Mouse (Mus musculus): ENCODE measurements around the gene Fxr2.

Fxr2 gene

DNA sequence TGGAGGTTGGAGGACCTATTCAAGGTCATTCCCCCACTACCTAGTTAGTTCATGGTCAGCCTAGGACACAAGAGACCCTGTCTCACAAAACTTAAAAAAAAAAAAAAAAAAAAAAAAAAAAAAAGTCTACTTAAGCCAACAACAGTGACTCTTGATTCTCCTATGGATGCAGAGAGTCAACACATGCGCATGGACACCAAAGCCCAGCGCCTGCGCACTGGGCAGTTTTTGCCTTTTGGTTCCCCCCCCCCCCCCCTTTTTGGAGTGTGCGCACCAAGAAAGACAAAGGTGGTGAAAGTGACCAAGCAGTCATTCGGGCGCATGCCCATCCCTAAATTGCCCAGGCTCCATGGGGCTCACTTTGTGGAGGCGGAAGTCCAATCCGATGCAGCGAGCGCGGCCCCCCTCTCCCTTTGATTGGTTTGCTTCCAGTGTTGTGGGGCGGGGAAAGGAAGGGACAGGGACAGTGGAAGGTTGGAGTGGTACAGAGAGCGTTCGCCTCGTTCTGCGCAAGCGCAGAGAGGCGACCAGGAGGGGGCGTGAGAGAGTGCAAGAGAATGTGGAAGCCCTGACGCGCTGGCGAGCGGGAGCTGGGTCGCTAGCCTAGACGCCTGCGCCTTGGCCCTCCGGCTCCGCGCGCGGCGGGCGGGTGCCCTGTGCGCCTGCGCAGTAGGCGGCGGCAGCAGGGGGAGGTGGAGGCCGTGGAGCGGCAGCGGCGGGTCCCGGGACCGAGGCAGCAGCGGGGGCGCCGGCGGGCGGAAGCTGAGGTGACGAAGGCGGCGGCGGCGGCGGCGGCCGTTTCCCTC lies at the start of gene Fxr2:
Fxr2 (plus strand) TSS at position 707 of the 806 bp plus-strand sequence.
- peak; percentile 100 for DNase-seq (ENCODE audit: low read depth, low spot score)

DNA sequence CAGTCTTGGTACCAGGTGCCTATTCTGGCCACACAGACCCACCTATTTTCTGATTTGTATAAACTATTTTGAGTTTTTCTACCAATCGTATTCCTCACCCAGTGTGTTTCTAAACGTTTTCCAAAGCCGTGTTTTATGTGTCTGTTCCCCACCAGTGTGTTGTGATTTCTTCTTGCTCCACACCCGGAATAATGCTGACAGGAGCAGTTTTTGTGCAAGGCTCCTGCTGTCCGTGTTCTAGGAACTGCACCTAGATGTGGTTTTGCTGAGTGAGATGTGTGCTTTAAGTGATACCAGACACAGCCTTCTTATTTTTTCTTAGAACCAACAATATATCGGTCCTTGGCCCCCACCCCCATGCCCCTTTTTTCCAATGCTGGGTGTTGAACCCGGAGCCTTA lies 48.8 kb upstream of the Fxr2 start:
- DNase-seq (ENCODE audit: low read depth, low spot score), result no peak

DNA sequence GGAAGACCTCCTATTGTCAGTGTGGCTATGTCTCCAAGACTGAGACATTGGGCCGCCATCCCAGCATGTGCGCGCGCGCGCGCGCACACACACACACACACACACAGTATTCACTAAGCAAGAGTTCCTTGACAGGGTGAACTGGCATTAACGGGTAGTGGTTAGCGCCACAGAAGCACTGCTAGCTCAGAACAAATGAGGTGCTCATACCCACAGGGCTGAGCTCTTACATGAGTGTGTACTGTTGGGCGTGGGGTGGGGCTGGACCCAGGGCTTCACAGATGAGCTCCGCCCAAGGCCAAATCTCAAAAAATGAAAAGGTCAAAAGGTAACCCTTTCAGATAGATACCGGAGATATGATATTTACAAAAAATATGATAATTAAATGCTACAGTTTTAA lies 47.9 kb upstream of the Fxr2 start:
- DNase-seq (ENCODE audit: low read depth, low spot score), result no peak

DNA sequence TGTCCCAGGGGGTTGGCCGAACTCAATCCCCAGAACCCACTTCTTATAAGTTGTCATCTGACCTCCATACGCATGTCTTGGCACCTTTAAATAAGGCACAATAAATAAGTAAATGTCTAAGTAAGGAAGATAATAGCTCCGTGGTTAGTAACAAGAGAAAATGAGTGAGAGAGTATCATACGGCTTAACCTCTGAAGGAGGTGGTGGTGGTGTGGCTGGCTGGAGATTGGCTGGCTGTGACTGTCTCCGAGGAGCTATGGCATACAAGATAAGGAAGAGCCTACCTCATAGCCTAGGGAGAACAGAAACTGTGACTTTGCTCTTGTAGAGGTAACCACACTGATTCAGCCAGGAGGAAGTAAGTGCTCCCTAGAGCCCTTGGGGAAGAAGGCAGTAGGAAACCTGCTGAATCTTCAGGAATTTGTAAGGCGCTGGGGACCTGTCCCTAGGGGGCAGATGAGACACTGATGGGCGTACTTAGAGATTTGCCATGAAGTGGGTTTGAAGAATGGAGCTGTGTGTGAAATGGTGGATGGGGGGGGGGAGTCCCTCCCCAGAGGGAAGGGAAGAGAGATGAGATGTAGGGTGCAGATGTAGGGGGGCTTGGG lies 47.0 kb upstream of the Fxr2 start:
- no peak for DNase-seq (ENCODE audit: low read depth, low spot score)

- DNase-seq (ENCODE audit: low read depth, low spot score), result no peak
Observed at GRCm38 (mm10) chr11:69589207-69589834, 43.5 kb upstream of the Fxr2 start.

DNA sequence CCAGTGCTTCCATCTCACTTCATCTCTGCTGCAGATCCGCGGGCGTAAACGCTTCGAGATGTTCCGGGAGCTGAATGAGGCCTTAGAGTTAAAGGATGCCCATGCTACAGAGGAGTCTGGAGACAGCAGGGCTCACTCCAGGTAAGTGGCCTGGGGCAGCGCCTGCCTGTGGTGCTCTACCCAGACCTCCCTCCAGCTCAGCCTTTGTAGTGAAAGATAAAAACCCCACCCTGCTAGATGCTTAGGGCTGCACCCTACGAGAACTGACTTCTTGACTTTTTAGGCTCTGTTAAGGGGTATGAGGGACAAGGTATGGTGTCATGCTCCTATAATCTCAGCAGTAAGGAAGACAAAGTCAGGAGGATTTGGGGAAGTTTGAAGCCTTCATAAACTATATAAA lies 42.2 kb upstream of the Fxr2 start:
- no peak for DNase-seq (ENCODE audit: low read depth, low spot score)

GRCm38 (mm10) chr11:69591424-69591823 lies 41.4 kb upstream of the Fxr2 start:
- no peak for DNase-seq (ENCODE audit: low read depth, low spot score)

DNA sequence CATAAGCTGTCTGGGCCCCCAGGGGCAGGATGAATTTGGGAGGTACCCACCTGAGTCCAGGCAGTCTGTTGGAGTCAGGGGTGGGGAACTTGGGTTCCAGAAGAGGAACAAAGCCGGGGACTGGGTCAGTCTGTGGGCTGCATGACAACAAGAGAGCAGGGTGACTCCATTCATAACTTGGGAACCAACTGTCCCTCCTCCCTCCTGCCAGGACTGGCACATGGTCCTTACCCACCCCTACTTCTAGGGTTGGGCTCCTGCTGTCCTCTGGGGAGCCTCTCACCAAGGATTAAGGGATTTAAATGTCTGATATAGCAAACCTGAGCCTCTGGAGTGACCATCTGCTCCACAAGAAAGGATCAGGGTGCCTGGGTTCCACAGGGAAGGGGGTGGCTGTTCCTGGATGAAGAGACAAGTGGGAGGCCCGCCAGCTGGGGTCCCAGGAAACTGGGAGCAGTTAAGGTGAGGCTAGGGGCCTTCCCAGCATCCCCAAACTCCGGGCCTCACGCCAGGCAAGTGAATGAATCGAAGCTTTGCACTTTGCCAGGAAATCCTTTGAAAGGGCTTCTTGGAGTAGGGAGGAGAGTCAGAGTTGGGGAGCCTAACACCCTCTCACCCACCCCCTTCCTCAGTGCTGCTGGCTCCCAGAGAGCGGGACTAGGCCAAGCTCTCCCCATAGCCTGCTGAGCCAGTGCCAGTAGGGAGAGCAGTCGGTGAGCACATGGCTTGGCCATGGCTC lies 40.7 kb upstream of the Fxr2 start:
- DNase-seq (ENCODE audit: low read depth, low spot score), result no peak

DNA sequence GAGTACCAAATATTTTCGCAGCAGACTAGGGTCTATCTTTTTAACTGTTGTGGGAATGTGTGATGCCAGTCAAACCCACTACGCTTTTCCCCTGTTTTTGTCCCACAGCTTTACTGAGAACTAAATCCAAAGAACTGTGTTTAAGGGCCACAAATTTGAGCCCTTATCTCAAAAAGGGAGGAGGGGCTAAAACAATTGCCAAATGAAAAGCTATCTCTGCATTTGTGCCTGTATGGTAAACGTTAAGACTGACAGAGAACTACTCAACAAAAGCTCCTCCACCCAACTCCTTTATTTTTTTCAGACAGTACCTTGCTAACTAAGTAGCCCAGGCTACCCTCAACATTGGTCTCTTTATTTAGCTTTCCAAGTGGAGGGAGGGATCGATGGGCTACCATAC lies 40.0 kb upstream of the Fxr2 start:
- no peak for DNase-seq (ENCODE audit: low read depth, low spot score)

- DNase-seq (ENCODE audit: low read depth, low spot score), result no peak
Observed at GRCm38 (mm10) chr11:69594853-69595252, 37.9 kb upstream of the Fxr2 start.

- DNase-seq (ENCODE audit: low read depth, low spot score), result no peak
Observed at GRCm38 (mm10) chr11:69599436-69599835, 33.4 kb upstream of the Fxr2 start.

DNA sequence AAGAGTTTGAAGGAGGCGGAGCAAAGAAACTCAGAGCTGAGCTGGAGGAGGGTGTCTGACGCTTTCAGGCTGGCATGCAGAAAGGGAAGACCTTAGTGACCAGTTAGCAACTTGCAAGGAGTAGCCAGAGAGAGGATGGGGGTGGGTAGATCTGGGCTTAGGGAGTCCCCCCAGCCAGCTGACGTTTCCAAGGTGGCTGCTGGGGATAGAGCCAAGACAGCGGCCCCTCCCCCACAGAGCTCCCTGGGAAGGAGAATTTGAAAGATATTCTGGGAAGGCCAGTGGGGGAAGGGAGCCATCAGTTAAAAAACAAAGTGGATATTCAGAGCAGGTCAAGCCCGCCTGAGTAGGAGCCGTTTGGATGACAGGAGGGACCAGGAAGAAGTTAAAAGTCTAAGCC lies 32.7 kb upstream of the Fxr2 start:
- DNase-seq (ENCODE audit: low read depth, low spot score), result no peak

DNA sequence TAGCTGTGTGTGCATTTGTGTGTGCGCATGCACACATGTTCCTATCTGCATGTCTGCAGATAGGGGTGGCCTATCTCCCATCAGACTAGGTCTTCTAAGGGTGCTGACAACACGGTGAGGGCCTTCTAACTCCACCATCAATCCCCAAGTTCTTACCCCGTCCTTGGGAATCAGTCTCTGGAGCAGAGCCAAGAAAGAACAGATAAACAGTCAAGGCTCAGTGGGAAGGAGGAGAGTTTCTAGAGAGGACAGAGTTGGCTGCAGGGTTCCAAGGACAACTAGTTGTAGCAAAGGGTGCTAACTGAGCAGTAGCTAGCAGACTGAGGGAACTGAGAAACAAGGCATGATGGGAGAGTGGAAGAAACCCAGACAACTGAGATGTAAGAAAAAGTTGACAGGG lies 31.0 kb upstream of the Fxr2 start:
- no peak for DNase-seq (ENCODE audit: low read depth, low spot score)

DNA sequence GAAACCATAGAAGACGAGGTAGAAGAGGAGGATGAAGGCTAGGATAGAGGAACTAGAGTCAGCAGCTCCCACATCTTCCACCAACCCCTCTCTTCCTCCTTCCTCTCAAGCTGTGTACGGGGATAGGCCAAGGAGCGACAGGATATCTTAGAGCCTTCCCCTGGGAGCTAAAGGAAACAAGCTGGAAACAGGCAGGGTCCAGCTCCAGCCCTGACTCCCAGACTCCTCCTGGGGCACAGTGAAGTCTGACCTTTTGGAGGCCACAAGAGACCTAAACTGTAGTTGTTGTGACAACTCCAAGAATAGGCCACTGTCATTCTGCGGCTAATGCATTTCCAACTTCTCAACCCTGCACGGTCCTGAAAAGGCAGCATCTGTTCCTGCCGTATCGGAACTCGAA lies 29.3 kb upstream of the Fxr2 start:
- no peak for DNase-seq (ENCODE audit: low read depth, low spot score)

DNA sequence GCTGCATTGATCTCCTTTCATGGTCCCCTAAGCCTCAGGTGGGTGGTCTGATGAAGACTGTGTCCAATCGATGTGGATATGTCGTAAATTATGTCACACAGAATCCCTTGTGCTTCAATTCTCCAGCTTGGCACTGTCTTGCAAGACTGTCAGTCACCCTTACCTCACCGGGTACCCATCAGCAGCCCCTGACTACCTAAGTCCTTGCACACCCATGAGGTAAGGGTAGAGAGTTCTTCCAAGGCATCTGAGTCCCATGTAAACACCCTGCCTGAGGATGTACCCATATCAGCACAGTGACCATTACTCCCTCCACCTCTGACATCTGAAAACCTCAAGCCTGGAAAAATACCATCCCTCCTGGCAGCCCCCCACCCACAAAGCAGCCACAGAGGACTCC lies 28.4 kb upstream of the Fxr2 start:
- DNase-seq (ENCODE audit: low read depth, low spot score), result no peak

DNA sequence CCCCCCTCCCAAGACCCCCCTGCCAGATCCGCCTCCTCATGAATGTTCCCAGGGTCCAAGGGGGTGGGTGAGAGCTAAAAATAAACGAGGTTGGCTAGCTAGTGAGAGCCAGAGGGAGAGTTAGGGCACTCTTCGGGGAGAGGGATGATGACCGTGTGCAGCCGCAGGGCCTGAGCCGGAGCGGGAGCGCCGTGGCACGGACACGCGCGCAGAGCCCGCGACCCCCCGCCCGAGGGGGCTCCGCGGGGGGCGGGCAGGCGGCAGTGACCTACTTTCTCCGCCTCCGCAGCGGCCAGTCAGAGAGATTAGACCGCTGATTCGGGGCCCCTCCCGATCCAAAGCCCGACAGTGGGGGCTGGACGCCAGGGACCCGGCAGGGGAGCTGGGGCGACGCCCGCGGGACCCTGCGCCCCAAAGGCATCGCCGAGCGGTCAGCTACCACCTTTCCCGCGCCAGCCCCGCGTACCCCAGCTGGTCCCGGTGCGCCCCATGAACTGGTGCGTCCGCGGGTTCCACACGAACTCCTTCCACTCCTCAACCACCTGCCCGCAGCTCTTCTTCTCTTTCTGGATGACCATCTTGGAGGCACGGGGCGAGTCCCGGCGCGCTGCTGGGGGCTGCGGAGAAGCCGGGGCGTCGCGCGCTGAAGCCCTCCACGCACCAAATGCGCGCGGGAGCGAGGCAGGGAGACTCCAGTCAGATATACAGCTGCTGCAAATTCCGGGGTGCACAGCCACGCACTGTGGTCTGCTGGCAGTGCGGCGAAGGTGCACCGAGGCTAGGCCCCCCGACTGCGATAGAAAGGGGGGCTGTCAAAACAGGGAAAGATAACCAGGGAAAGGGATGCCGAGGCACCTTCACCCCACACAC lies 27.8 kb upstream of the Fxr2 start:
- DNase-seq (ENCODE audit: low read depth, low spot score), result no peak

- peak; percentile 84 for DNase-seq (ENCODE audit: low read depth, low spot score)
Observed at GRCm38 (mm10) chr11:69605726-69606490, 26.9 kb upstream of the Fxr2 start, which contains the start of gene Atp1b2. Atp1b2 (minus strand) TSS chr11:69605942.

- DNase-seq (ENCODE audit: low read depth, low spot score), result no peak
Observed at GRCm38 (mm10) chr11:69606491-69606795, 26.3 kb upstream of the Fxr2 start.

DNA sequence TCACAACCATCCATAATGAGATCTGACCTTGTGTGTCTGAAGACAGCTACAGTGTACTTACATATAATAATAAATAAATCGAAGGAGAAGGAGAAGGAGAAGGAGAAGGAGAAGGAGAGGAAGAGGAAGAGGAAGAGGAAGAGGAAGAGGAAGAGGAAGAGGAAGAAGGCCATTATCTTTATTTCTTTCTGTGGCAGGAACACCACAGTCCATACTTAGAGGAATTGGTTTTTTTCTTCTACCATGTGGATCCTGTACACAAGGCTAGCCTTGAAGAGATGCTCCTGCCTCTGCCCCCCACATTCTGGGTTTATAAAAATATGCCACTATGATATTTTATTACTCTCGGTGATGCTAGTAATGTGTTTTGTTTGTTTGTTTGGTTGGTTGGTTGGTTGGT lies 26.0 kb upstream of the Fxr2 start:
- no peak for DNase-seq (ENCODE audit: low read depth, low spot score)

DNA sequence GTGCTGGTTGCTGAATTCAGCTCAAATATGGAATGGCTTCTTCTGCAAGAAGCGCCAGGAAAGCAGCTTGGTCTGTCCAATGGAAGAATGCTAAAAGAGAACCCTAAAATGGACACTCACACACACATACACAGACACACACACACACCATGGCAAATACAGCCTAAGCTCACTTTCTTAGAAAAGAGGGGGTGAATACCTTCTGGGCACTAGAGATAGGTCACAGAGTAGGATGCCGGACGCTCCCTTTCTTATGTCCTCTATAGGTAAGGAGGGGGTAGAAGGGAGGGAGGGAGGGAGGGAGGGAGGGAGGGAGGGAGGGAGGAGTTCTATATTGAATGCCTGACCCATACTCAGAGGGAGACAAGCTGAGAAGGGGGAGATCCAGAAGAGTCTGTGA lies 24.3 kb upstream of the Fxr2 start:
- no peak for DNase-seq (ENCODE audit: low read depth, low spot score)

DNA sequence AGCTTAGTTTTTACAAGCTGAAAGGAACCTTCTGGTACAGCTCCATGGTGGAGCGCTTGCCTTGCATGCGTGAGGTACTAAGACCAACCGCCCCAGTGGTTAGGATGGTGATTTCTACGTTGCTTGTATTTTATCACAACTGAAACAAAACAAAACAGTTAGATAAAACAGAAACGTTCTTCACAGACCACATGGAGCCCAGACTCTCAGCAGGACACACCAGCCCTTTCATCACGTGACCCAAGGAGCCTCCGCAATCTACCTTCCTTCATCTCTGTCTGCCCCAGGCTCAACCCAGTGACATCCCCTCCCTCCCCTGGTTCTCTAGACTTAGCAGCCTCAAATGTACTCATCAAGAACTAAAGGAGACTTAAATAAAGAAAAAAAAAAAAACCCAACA lies 23.4 kb upstream of the Fxr2 start:
- DNase-seq (ENCODE audit: low read depth, low spot score), result no peak
